Mouse (Mus musculus) left cerebral cortex, postnatal 36 days (tissue): Measurements from ENCODE around the gene Gpc6. TPM values are rescaled to one million over a fixed set of nuclear protein-coding genes. Genes with fewer than 3 reads are reported as not detected.

Source experiments
- DNase-seq, 2 experiments: peaks; one replicate each; pipeline ENCODE4 v3.0.0; 2021 to 2022; ENCODE audit warnings: low spot score in 2 of 2, mixed read lengths in 1 of 2
- intact Hi-C: fragments of 180-260 bp; cut with DNase I; formaldehyde crosslinking; loops from one replicate; pipeline ENCODE4 v1.15.1; 2025
- total RNA-seq, 2 experiments: library from RNA; stranded (reverse); gene quantifications; 2 replicates each; pipeline ENCODE4 v1.2.3; 2021

The Gpc6 gene
- total RNA-seq, 2 experiments from 2014 or later = 15.5 to 16.2 TPM

DNA sequence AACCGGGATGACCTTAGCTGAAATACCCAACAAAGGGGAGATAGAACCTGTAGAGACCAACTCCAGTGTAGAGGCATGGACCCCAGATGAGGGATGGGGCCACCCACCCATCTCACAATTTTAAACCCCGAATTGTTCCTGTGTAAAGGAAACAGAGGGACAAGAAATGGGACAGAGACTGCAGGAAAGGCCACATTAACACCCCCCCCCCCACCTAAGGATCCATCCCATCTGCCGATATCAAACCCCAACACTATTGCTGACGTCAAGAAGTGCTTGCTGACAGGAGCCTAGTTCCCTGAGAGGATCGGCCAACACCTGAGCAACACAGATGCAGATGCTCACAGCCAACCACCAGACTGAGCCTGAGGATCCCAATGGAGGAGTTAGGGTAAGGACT lies 241.2 kb downstream of the Gpc6 start:
- intact Hi-C loops = no loop called here
- no peak for DNase-seq

DNA sequence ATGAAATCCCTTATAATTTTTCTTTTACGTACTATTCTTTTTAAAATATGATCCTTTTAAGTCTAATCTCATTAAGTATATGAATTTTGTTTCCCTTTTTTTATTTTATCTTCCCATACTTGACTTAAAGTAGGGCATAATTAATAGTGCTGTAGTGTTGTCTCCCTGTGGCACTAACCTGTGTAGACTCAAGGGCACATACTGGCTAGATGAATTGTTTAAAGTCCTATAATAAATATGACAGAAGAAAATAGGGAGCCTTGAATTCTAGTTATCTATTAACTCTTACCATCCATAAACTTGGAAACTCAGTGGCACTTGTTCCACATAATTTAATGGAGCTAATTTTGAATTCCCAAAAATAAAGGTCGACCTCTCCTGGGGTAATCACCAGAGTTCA lies 268.2 kb downstream of the Gpc6 start:
- intact Hi-C loops = no loop called here
- no peak for DNase-seq

DNA sequence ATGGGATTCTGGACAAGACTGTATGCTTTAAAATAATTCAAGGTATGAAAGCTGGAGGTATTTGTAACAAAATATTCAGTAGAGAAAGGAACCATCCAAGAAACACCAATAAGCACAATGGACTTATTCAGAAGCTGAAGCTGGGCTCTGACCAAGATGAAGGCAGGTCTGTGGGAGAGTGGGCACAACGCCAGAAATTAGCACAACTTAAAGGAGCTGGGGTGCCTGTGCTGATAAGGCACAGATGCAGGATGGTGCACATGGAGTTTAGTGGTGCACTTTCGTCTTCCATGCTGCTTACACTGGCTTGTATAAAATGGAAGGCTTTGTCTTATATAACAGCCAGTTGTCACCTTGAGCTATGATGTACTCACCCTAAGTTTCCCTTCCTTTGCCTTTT lies 276.9 kb downstream of the Gpc6 start:
- DNase-seq = no peak
- intact Hi-C loops = no loop called here

DNA sequence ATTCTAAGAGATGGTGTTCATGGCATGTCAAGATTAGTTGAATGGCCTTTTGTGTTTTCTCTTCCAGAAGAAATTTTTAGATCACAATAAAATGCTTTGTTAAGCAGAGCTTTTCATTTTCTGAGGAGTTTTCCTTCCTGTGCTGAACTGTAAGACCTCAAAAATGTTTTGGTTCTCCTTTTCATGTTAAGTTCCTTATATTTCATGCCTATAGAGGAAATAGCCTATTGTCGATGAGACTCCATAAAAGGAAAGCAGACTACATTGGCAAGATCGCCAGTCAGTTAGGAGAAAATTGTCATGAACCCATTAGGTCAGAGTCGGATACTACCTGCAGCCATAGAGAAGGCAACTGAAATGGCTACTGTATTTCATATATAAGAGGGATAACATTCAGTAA lies 278.8 kb downstream of the Gpc6 start:
- intact Hi-C loops = no loop called here
- DNase-seq = no peak

DNA sequence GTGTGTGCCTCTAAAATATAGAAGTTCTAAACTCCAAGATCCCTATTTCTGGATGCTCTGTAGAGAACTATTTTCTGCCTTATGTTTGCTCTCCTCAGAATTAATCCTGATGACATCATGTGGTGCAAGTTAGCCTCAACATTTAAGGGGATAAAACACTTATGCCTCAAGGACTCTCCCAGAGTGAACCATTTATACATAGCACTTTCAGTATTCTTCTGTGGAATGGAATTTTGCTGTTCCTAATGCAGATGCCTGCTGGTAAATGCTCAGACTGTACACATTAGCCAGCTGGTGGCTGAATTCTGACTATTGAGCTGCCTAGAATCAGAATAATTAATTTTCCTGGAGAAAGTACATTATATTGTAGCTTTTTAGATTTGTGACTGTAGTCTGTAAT lies 289.3 kb downstream of the Gpc6 start:
- intact Hi-C loops = no loop called here
- no peak for DNase-seq

DNA sequence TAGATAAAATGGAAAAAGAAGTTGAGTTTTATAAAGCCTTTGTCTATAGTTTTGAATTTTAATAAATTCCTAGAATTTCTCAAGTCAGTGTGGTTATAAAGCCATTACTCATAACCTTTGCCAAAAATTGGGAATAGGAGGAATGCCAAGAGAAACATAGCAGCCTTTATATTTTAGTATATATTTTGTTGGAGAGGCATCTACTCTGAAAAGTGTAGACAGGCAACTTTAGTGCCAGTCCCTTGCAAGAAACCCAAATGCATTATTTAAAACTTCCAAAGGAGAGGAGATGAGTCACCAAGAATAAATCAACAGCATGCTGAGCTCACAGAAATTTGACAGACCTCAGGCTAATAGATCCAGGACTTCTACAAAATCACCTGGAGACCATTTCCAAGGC lies 301.8 kb downstream of the Gpc6 start:
- intact Hi-C loops = no loop called here
- DNase-seq = no peak

DNA sequence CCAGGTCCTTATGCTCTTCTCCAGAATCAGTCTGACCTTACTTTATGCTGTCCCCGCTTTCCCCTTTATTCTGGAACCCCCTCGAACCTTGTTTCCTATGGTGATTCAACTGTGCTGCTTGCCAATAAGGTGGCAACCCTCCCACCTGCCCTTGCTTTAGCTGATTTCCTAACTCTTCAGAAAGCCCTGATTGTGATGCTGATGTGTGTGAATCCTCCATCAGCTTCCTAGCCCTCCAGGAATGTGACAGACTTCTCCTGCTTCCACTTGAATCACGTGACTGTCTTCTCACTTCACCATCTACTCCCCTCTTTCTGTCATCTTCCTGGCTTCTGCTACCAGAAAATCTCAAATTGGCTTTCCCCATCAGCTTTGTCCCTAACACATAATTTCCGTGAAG lies 305.4 kb downstream of the Gpc6 start:
- DNase-seq = no peak
- intact Hi-C loops = no loop called here

DNA sequence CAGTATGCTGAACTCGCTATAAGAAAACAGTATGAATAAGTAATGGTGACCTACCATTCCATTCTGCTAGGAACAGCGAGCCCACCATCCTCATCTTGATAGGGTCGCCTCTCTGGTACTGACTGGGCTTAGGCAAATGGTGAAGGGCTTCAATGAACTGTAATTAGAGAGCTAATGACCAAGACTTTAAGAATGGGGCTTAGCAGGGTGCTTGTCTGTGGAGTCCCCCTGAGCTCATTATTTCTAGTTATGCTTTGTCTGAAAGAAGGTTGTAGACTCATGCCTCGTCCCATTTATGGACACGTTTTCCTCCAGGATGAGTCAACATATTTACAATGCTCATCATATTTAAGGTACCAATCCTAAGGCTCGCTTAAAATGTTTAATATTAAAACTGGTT lies 313.1 kb downstream of the Gpc6 start:
- no peak for DNase-seq
- intact Hi-C loops = no loop called here

DNA sequence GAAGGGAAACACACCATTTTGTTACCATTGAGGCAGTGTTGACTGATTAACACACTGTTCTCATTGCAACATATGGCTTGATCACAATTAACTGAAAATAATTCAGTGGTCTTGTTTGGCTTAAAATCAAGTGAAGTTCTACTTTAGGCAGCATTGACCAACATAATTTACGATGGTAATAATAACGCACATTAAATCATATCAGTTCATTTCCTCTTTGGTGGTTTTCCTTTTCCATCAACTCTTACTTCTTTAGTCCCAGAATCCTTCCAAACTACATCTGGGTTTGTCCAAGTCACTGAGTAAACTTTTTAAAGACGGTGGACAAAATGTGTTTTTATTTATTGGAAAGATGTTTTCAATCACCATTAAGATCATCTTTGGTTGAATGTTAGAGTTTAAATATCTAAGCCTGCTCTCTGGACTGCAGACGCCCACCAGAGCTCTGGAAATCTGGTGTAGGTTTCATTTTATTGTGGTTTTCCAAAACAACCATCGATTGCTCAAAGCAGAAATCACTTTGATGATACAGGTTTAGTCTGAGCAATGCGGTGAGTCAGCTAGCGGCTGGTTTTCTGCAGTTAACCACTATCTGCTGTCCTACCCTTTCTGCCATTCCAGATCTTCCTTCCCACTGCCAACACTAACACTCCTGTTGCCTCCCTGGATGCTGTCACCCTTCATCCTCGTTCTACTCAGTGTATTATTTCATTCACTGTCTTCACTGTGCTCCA lies 314.7 kb downstream of the Gpc6 start:
- no peak for DNase-seq
- intact Hi-C loops = no loop called here

DNA sequence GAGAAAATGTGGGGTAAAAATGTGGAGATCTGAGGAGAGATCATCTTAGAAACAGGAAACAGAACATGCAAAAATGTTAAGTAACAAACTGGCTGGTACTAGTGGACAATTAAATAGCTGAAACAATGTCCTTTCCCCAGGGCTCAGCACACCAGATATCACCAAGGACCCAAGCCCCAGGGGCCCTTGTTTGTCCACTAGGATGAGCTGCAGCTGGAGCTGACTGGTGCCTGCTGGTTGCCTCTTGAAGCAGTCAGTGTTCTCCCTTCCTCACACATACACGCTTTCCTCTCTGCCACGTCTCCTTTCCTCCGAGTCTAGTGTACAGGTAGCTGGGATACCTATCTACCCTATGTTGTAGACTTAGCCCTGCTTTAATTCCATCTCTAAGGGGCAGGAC lies 320.5 kb downstream of the Gpc6 start:
- DNase-seq = no peak

DNA sequence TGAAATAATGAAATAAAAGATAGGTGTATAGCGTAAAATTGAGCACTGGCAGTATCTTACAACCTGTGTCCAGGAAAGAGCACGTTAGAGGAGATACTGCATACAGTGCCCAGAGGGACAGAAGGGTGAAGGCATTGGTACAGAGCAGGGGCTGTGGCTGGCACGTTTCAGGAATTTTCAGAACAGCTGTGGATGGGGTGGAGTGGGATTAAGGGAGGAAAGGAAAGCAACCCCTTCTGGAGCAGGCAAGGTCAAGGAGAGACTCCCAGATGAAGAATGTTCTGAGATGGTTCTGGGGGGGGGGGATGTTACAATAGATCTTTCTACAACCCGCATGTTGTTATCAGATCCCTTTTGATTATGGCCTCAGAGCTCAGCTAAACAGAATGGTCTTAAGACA lies 331.1 kb downstream of the Gpc6 start:
- no peak for DNase-seq
- intact Hi-C loops = no loop called here

More for the DNA sequence above, 320.5 kb downstream of the Gpc6 start:
- intact Hi-C loops = no loop called here

DNA sequence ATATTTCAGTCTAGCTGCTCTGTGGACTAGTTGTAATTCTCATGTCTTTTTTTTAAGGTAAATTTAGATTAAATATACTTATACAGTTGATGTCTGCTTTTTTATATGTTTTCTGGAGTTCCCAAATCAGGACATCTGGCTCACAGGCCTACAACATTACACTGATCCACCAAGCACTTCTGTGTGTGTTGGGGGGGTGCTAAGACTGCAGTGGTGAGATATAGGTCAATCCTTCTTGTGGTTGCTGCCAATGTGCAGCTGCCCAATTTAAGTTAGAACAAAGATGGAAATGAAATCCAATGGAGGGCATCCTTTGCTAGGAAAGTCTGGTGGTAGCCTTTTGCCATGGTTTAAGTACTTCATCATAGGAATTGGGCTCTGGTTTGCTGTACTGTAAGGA lies 340.5 kb downstream of the Gpc6 start:
- no peak for DNase-seq

DNA sequence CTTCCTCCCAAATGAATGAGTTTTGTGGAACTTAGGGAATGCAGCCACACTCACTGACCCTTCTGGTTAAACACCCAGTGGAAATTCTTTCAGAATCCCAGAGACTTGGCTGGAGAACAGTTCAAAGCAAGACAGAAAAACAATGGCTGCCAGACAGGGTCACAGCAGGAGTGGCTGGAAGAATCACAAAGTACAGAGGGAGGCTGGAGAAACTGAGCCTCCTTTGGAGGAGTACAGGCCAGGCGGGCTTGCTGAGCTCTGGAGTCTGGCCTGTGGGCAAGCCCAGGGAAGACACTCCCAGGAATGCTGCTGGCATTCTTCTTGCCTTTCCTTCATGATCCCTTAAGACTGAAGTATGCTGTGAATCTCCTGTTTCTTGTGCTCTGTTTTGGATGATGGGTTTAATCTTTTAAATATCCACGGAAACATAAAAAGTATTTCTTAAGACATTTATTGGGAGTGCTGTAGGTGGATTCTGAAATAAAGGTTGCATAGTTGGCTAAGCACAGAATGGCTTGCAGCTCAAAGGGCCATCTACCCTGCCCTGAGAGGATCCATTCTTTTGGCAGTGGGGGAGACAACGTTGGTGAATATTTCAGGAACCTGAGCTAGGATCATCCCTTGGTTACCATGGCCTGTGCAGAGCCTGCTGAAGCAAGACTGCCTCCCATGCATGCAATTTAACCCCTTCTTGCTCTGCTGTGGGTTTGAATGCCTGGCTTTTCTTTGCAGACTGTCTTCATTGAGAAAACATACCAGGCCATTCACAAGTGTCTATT lies 342.9 kb downstream of the Gpc6 start:
- DNase-seq = no peak
- intact Hi-C loops = no loop called here

More for the DNA sequence above, 340.5 kb downstream of the Gpc6 start:
- intact Hi-C loops = no loop called here

DNA sequence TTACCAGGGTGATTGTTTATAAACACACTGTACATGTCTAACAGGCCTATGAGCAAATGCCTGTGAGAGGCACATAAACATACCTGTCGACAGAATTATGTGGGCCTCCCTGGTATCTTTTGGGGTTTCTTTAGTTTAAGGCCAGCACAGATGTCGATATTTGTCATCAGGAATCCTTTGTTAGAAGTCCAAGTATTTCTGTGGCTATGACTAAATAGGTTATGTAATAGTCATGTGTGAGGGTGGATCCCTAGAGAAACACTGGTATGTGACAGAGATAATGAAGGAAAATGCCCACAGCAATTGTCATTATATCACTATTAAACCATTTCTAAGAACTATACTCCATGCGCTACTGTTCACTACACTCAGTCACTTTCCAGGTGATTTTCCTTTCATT lies 358.5 kb downstream of the Gpc6 start:
- DNase-seq = no peak
- intact Hi-C loops = no loop called here

DNA sequence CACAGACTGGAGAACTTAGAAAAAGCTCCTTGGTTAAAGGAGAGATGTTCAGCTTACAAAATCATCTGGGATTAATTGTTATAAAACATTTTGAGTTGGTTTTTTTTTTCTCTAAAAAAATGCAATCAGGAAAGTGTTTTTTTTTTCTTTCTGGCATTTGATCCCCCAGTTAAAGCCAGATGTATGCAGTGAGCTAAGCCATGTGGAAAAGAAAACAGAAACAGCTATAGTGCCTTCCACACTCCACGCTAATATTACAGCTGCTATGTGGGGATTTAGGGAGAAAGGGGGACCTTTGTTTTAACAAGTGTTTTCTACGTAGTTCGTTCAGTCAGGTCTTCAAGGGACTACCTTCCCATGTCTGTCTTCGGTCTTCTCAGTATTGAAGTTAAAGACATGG lies 368.6 kb downstream of the Gpc6 start:
- intact Hi-C loops = loop anchor here (2.0 kb wide), 1 partner anchor 13 kb away; no protein-coding TSS in a partner anchor
- DNase-seq = no peak

DNA sequence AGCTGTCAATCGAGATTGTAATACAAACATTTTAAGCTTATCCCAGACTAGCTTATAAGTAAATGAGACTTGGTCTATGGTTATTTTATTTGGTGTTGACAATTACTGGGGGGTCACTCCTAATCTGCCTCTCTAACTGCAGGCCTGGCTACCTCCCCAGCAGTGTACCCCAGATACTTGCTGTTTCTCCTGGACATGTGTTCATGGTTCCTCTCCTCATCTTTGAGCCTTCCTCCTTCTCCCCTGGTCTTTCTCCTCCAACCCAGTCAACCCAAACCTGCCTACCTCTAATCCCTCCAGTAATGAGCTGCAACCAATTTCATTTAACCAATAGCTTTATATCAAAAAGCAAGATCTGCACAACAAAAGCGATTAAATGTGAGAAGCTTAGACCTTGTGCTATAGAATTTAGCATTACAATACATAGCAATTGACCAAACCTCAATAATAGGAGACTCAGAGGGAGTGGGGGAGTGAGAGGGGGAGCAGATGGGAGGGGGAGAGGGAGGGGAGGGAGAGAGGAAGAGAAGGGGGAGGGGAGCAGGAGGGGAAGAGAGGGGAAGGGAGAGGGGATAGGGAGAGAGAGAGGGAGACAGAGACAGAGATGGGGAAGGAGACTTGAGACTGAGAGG lies 371.2 kb downstream of the Gpc6 start:
- no peak for DNase-seq
- intact Hi-C loops = no loop called here

DNA sequence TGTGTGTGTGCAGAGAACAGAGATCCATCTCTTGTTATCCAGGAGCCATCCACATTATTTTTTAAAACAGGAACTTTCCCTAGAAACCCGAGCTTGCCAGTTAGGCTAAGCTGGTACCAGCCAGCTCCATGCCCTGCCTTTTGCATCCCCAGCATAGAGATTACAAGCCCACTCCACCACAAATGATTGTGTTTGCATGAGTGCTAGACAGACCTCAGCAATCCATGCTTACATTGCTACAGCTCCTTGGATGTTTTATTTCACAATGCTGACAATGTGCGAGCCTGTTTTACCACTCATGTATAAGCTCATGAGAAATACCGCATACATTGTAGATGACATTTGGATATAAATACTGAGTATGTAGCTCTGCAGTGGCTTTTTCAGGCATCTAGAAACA lies 375.9 kb downstream of the Gpc6 start:
- intact Hi-C loops = no loop called here
- no peak for DNase-seq

DNA sequence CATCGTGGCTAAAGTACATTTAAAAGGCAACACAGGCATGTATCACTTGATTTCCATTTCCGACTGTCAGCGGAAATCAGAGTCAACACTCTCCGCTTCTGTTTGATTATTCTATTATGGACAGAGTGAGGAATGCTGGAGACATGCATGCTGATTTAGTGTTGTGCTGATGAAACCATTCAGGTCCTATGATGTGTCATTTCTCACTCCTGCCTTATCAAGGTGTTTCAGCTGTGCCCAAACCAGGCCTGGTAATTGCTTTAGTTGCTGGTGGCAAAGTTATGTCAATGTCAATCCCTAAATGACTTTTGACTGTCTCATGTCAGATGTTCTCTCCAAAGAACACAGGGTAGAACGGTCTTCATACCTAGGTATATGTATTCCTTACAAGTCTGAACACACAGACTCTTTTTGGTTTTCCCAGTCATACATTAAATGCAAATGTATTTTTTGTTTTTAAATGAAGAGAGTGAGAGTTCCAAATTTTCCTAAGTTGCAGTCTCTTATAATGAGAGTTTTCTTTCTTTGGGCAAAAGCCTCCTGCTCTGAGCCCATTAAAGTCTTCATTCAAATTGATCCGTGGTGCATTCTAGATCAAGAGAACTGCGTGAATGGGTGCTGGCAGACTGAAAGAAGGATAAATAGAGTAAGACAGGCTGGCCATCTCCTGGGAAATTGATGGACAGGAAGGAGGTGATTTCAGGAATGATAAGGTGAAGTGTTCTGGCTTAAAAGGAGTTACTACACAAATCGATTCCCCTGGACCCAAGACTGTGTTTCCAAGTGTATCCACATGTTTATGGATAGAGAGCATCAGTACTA lies 379.0 kb downstream of the Gpc6 start:
- intact Hi-C loops = no loop called here
- DNase-seq = no peak

DNA sequence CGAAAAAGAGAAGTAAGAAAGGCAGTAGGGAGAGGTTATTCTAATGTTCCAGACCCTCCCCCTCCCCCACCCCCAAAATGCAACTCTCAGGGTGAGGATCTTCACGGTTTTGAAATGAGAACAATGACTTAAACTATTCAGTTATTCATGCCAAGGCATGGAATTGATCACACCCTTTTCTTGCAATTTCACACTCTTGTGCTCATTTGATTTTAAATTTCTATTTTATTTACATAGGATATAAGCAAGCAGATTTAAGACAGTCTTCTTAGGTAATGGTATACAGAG lies 379.6 kb downstream of the Gpc6 start:
- intact Hi-C loops = no loop called here
- DNase-seq = no peak

DNA sequence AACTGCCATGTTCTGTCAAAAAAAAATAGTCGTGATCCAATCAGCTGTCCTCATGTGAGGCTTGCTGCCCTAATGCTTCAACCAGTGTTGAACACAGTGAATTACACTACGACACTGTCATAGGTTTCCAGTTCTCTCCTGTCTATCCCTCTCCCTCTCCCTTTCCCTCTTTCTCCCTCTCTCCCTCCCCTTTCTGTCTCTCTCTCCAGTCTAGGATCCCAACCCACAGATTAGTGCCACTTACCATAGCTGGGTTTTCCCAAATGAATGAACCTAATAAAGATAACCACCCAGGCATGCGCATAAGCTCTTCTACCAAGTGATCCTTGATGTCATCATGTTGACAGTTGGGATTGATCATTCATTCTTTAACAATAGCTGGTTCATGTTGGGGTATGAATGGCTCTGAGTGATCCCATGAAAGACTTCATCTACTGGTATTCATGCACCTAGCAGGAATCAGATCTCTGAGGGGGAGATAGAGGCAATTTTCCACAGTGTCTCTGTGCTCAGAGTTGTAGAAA lies 384.9 kb downstream of the Gpc6 start:
- intact Hi-C loops = no loop called here

More for the DNA sequence above, 384.9 kb downstream of the Gpc6 start:
- DNase-seq = no peak
